Mouse (Mus musculus): ENCODE data around the gene Dcp1a.
"Not testable (repeated sequence)": the region's sequence is repeated elsewhere in the genome, so short reads cannot be mapped to it uniquely, and the experiment has no call there.

The Dcp1a gene

GRCm38 (mm10) chr14:30519323-30519722 lies 40.0 kb downstream of the Dcp1a start:
- DNase-seq (ENCODE audit: low spot score): no peak

GRCm38 (mm10) chr14:30523356-30523755 lies 44.0 kb downstream of the Dcp1a start:
- no peak for DNase-seq (ENCODE audit: low spot score)

GRCm38 (mm10) chr14:30528392-30528791 lies 49.1 kb downstream of the Dcp1a start:
- no peak for DNase-seq (ENCODE audit: low spot score)

GRCm38 (mm10) chr14:30528961-30529360 lies 49.6 kb downstream of the Dcp1a start:
- DNase-seq (ENCODE audit: low spot score): no peak

- DNase-seq (ENCODE audit: low spot score): no peak
Measured at GRCm38 (mm10) chr14:30529454-30529853, 50.1 kb downstream of the Dcp1a start.

- DNase-seq (ENCODE audit: low spot score): no peak
Measured at GRCm38 (mm10) chr14:30530726-30531269, 51.5 kb downstream of the Dcp1a start.

GRCm38 (mm10) chr14:30531431-30531830 lies 52.1 kb downstream of the Dcp1a start:
- DNase-seq (ENCODE audit: low spot score): no peak

GRCm38 (mm10) chr14:30531896-30532295 lies 52.6 kb downstream of the Dcp1a start:
- DNase-seq (ENCODE audit: low spot score): no peak

- no peak for DNase-seq (ENCODE audit: low spot score)
Measured at GRCm38 (mm10) chr14:30533780-30534450, 54.6 kb downstream of the Dcp1a start.

- peak; percentile 87 for DNase-seq (ENCODE audit: low spot score)
Measured at GRCm38 (mm10) chr14:30541541-30541940, 62.2 kb downstream of the Dcp1a start.

GRCm38 (mm10) chr14:30543331-30543730 lies 64.0 kb downstream of the Dcp1a start:
- not testable (repeated sequence) for DNase-seq (ENCODE audit: low spot score)

- peak; percentile 68 for DNase-seq (ENCODE audit: low spot score)
Measured at GRCm38 (mm10) chr14:30548131-30548720, 68.9 kb downstream of the Dcp1a start, which contains the start of gene Tkt. TSS of gene Tkt (plus strand) at chr14:30548359.

GRCm38 (mm10) chr14:30548965-30549776 lies 69.8 kb downstream of the Dcp1a start:
- peak; percentile 91 for DNase-seq (ENCODE audit: low spot score)

GRCm38 (mm10) chr14:30549777-30550149 lies 70.4 kb downstream of the Dcp1a start:
- DNase-seq (ENCODE audit: low spot score): no peak

GRCm38 (mm10) chr14:30550232-30551070 lies 71.1 kb downstream of the Dcp1a start:
- DNase-seq (ENCODE audit: low spot score): no peak

- DNase-seq (ENCODE audit: low spot score): no peak
Measured at GRCm38 (mm10) chr14:30551509-30551908, 72.2 kb downstream of the Dcp1a start.

- DNase-seq (ENCODE audit: low spot score): no peak
Measured at GRCm38 (mm10) chr14:30551981-30552380, 72.6 kb downstream of the Dcp1a start.

- no peak for DNase-seq (ENCODE audit: low spot score)
Measured at GRCm38 (mm10) chr14:30553185-30553584, 73.8 kb downstream of the Dcp1a start.

- no peak for DNase-seq (ENCODE audit: low spot score)
Measured at GRCm38 (mm10) chr14:30556651-30557050, 77.3 kb downstream of the Dcp1a start.

- peak; percentile 32 for DNase-seq (ENCODE audit: low spot score)
Measured at GRCm38 (mm10) chr14:30557730-30558129, 78.4 kb downstream of the Dcp1a start.

- no peak for DNase-seq (ENCODE audit: low spot score)
Measured at GRCm38 (mm10) chr14:30559321-30559850, 80.1 kb downstream of the Dcp1a start.
